Mouse (Mus musculus) small intestine, adult 2 months (tissue): ENCODE results near the gene Snx29. TPM values are rescaled to one million over a fixed set of nuclear protein-coding genes. Genes with fewer than 3 reads are reported as not detected.

Experiments used
- H3K27ac ChIP-seq: fragments of 200-500 bp; 2 replicates; pipeline ENCODE4 v1.5.1; 2012; ENCODE audit warnings: low read depth, low read length, control low read depth, inconsistent platforms; ENCODE audit not compliant: insufficient read depth
- H3K27me3 ChIP-seq: fragments of 200-500 bp; 2 replicates; pipeline ENCODE4 v1.6.1; 2012; ENCODE audit warnings: mild to moderate bottlenecking, moderate library complexity, low read length, inconsistent platforms; ENCODE audit not compliant: control insufficient read depth, insufficient read depth
- H3K36me3 ChIP-seq: fragments of 200-500 bp; 2 replicates; pipeline ENCODE4 v1.6.1; 2012; ENCODE audit warnings: mild to moderate bottlenecking, low read length, control low read depth, inconsistent platforms; ENCODE audit not compliant: control insufficient read depth, insufficient read depth
- H3K4me1 ChIP-seq: fragments of 200-500 bp; 2 replicates; pipeline ENCODE4 v1.6.1; 2012; ENCODE audit warnings: low read length, inconsistent platforms, mixed read lengths; ENCODE audit not compliant: control insufficient read depth, insufficient read depth, insufficient read length
- H3K4me3 ChIP-seq: fragments of 200-500 bp; 2 replicates; pipeline ENCODE4 v1.5.1; 2012; ENCODE audit warnings: low read depth, mild to moderate bottlenecking, control low read depth, inconsistent platforms, low read length, moderate library complexity
- CTCF ChIP-seq: fragments of 200-500 bp; IDR thresholded peaks from 2 replicates; pipeline ENCODE4 v1.5.1; 2012; ENCODE audit warnings: low read depth, mild to moderate bottlenecking, control low read depth, inconsistent platforms, low read length, moderate library complexity, mixed read lengths; ENCODE audit not compliant: insufficient replicate concordance, insufficient read length; ENCODE audit errors: extremely low read depth
- POLR2A ChIP-seq: fragments of 200-500 bp; IDR thresholded peaks from 2 replicates; pipeline ENCODE4 v1.6.1; 2012; ENCODE audit warnings: low read depth, mild to moderate bottlenecking, control low read depth, inconsistent platforms, low read length, moderate library complexity
- WGBS: fragments of 180-500 bp; shearing (Covaris S2); methylation state at CpG from one replicate; pipeline ENCODE4 v1.1.7; 2018; 5-methylcytosine and 5-hydroxymethylcytosine counted together
- polyA plus RNA-seq: library from polyadenylated mRNA; depleted of rRNA; stranded (reverse); fragments of >200 nt; gene quantifications from 2 replicates; pipeline ENCODE4 v1.2.3, GENCODE M21; 2012

Gene Snx29
- polyA plus RNA-seq, 1 experiment, result 6.0 TPM

DNA sequence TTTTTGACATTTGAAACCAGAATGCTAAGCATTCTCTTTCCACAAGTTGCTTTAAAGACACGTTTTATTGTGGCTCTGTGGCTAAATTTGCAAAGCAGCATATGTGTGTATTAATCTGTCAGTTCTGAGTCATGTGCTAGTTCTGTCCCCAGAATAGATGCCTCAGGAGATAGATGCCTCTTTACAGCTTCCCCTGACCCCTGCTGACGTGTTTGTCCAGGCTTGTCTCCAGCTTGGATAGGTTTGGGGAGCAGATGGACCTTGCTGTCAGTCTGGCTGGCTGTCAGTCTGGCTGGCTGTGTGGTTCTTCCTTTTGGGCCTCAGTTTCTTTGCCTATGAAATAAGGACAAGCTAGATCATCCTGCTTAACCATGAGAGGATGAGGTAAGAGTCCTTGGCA is 292.9 kb downstream of the Snx29 start:
- 69% methylated on average over 2 of the region's 2 CpGs for WGBS

DNA sequence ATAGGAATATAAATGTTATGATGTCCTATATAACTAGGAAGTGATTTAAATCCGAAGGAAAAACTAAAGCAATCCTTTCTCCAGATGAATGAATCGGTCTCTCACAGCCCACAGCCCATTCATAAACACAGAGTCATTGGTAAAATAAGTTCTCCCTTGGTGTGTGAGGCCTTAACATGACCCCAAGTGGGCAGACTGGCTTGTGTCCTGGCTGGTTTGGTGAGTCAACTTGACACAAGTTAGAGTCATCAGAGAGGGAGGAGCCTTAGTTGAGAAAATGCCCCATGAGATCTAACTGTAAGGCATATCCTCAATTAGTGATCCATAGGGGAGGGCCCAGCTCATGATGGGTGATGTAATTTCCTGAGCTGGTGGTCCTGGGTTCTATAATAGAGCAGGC is 297.2 kb downstream of the Snx29 start:
- H3K27ac ChIP-seq, result no peak overlapping the region
- no peak overlapping the region for H3K4me3 ChIP-seq
- H3K36me3 ChIP-seq, result no peaks in the 10 kb centered on the region
- TF ChIP-seq POLR2A (no peak), CTCF (no peak)
- WGBS, result 89% methylated on average over 2 of the region's 2 CpGs
- no peaks in the 10 kb centered on the region for H3K27me3 ChIP-seq
- no peaks in the 10 kb centered on the region for H3K4me1 ChIP-seq

More for the DNA sequence above, 292.9 kb downstream of the Snx29 start:
- Histone ChIP-seq H3K4me1 (no peaks in the 10 kb centered on the region), H3K36me3 (no peaks in the 10 kb centered on the region), H3K27ac (no peak overlapping the region), H3K4me3 (no peak overlapping the region), H3K27me3 (no peaks in the 10 kb centered on the region)
- TF ChIP-seq POLR2A (no peak), CTCF (no peak)

DNA sequence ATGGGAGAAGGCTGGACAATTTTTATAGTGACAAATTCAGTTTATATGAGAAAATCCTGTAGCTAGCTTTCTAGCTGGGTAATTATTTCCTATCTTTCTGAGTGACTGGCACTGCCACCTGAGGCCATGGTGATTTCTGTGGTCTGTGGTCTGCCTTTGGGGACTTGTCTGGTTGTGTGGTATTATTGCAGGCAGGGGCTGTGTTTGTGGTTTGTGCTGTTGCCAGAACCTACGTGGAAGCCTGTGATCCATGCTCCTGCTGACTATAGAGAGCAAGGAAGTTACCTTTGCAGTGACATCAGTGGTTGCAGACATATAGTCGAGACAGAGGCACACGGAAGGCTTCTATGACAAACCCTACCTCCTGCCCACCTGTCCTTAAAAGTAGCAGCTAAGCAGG is 298.3 kb downstream of the Snx29 start:
- Histone ChIP-seq H3K4me3 (no peak overlapping the region), H3K27ac (no peak overlapping the region), H3K36me3 (no peaks in the 10 kb centered on the region), H3K27me3 (no peaks in the 10 kb centered on the region), H3K4me1 (no peaks in the 10 kb centered on the region)
- no peak for TF ChIP-seq POLR2A
- TF ChIP-seq CTCF, result no peak
- WGBS, result 81% methylated on average over 3 of the region's 3 CpGs

DNA sequence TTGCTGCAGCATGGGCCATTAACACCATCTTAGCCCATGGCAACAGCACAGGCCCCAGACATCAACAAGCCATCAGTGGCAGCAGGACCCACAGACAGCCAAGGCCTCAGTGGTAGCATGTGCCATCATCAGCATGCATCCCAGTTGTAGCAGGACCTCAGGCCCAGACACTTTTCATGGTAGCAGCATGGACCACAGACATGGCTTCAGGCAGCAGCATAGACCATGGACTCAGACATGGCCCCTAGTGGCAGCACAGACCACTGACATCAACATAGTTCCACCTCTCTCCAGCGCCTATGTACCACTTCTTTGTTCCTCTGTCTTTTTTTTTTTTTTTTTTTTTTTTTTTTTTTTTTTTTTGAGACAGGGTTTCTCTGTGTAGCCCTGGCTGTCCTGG is 299.0 kb downstream of the Snx29 start:
- TF ChIP-seq CTCF, result no peak
- TF ChIP-seq POLR2A, result no peak
- H3K27ac ChIP-seq, result no peak overlapping the region

DNA sequence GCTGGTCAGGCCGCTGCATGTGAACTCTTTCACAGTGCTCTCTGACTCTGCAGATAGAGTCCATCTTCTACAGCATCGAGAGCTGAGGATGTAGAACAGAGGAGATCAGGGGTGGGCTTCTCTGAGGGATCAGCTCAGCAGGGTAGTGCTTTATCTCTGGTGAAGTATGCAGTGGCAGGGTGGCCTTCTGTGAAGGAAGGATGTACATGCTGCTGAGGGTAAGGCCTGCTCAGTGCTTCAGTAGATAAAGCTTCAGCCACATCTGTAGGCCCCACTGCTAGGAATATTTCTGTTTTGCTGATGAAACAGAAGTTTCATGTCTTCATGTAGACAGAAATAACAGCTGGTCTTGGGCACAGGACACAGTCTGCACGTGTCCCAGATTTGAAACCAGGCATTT is 300.3 kb downstream of the Snx29 start:
- 88% methylated on average over 3 of the region's 3 CpGs for WGBS
- TF ChIP-seq POLR2A, result no peak
- TF ChIP-seq CTCF, result no peak
- Histone ChIP-seq H3K4me3 (no peak overlapping the region), H3K36me3 (no peaks in the 10 kb centered on the region), H3K27me3 (no peaks in the 10 kb centered on the region), H3K27ac (no peak overlapping the region), H3K4me1 (no peaks in the 10 kb centered on the region)

More for the DNA sequence above, 299.0 kb downstream of the Snx29 start:
- H3K4me1 ChIP-seq, result no peaks in the 10 kb centered on the region
- no peaks in the 10 kb centered on the region for H3K27me3 ChIP-seq
- 60% methylated on average over 1 of the region's 1 CpGs for WGBS
- no peak overlapping the region for H3K4me3 ChIP-seq
- no peaks in the 10 kb centered on the region for H3K36me3 ChIP-seq

DNA sequence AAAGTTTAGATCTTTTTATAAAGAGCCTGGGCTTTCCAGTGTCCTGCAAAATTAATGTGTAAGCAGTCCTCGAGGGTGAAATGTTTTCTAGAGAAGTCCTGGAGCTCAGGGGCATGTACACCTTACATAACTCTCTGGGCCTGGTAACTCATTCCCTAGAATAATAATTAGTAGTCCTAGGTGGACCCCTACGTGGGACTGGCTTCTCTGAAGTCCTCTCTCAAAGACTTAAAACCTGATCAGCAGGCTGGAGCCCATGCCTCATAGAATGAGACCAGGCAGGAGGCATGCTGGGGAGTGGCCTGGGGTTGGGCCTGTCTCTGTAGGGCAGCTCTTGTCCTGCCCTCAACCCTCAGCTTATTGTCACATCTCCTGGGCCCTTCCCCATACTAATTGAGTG is 301.4 kb downstream of the Snx29 start:
- H3K27ac ChIP-seq, result no peak overlapping the region
- H3K4me3 ChIP-seq, result no peak overlapping the region
- no peaks in the 10 kb centered on the region for H3K27me3 ChIP-seq
- H3K4me1 ChIP-seq, result no peaks in the 10 kb centered on the region
- H3K36me3 ChIP-seq, result no peaks in the 10 kb centered on the region
- 61% methylated on average over 2 of the region's 2 CpGs for WGBS
- TF ChIP-seq CTCF (no peak), POLR2A (no peak)

DNA sequence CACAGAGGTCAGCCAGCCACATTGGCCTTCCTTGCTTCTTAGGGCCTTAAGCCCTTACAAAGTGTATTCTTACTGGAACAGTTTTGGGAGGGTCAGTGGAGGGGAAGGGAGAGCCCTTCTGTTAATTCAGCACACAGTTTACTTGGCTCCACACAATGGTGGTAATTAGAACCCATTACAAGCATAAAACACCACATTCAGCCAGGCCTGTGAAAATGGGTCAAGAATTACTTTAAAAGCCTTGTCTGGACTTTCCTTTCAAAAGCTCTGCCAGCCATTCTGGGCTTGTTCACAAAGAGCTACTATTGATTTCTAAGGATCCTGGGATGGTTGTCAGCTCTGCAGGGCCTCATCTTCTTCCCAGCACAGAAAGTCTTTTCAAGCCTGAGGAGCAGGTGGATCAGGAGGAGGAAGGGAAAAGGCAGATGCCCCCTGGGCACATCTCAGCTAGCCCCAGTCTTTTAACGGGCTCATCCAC is 303.3 kb downstream of the Snx29 start:
- H3K36me3 ChIP-seq, result no peaks in the 10 kb centered on the region
- H3K4me3 ChIP-seq, result no peak overlapping the region
- 91% methylated on average over 1 of the region's 1 CpGs for WGBS
- H3K27me3 ChIP-seq, result no peaks in the 10 kb centered on the region
- H3K4me1 ChIP-seq, result no peaks in the 10 kb centered on the region
- H3K27ac ChIP-seq, result no peak overlapping the region
- no peak for TF ChIP-seq CTCF
- TF ChIP-seq POLR2A, result no peak
